Mouse (Mus musculus): ENCODE results near the gene Mvd. TPM values are rescaled to one million over a fixed set of nuclear protein-coding genes. Genes with fewer than 3 reads are reported as not detected.
A peak's percentile ranks its signal among the peaks of the same experiment; 100 is the strongest.

The Mvd gene
- polyA plus RNA-seq, 1 experiment = 54.8 TPM

DNA sequence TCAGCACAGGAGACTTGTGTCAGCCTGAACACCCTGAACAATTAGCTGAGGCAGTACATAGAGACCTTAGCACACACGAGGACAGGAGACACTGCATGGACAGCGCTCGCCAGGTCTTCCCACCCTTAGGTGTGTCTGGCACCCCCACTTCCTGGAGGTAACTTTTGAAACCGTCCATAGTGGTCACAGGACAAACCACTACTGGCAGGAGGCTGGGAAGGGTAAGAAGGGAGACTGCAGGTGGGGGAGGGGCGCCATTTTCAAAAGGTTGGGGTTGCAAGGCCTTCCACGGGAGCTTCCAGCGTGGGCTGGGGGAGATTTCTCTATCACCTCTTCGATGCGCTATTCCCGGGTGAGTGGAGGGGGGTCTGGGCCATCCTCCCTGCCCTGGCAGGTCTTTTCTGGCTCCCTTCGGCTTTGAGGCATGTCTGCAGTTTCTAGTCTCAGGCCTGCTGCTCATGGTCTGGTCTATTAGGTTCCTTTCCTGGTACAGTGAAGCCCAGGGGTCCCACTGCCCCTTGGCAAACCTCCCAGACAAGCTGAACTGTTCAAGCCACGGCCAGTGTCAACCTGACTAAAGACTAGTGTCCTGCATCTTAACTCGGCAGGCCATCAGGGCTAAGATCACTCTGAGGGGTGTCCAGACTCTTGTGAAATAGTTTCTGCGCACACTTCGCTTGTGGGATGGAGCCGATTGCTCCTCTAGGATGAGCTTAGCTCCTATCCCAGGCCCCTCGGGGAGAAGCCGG is 11.4 kb downstream of the Mvd start:
- 13% methylated on average over 18 of the region's 18 CpGs for WGBS
- no peak for DNase-seq (ENCODE audit: low read depth, low spot score)

DNA sequence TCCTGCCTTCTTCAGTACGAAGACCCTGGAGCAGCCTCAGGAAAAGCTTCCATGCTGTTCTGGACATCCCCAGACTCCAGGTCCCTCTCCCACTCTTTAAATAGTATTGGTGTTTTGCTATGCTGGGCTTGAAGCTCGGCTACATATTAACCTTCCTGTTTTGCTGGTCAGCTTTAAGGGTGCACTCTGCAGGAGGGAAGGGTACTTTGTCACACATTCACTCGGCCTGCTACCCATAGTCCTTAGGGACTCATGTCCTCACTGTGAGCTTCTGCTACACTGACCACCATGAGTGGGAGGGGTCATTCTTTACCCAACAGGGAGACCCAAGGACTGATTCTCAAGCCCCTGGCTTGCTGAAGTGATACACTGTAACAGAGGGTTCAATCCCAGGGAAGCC is 12.6 kb downstream of the Mvd start:
- WGBS = 64% methylated on average over 3 of the region's 3 CpGs
- no peak for DNase-seq (ENCODE audit: low read depth, low spot score)

DNA sequence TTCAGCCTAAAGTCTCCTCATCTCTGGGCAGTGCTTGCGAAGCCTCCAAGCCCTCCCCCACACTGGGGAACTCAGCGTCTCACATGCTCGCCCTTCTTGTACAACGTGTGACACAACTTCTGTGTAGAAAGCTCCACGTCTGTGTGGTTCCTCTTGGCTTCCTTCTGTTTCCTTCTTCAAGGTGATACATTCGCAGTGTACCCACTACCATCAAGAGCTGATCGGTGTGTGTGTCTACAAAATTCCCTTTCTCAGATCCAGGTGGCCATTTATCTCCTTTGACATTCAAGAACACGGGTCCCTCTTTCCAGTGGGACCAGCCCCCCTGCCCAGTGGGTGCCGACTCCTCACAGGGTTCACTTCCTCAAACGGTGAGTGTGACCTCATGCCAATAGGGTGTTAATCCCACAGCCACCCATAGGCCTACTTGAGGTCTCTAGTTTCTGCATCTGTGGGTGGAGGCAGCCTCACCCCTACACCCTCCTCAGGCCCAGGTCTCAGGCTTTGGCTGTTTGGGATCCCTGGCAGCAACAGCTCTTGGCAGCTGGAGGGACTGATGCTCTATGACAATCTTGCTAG is 13.1 kb downstream of the Mvd start:
- WGBS = 81% methylated on average over 10 of the region's 10 CpGs
- no peak for DNase-seq (ENCODE audit: low read depth, low spot score)

DNA sequence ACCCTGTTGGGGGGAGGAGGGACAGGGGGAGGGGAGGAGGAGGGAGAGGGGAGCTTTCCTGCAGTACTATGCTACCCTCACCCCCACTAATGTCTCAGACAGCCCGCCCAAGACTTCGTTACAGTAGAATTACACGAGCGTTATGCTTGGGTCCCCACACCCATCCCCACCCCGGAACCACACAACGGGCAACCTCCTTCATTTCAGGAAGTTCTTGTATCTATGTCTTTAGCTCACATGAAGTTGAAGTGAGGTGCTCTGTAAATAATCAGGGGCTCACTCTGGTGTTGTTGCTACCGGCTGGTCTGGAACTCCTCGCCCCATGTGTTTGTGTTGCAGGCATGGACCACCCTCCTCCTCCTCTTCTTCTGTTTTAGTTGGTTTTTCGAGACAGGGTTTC is 15.1 kb downstream of the Mvd start:
- WGBS = 85% methylated on average over 9 of the region's 9 CpGs
- no peak for DNase-seq (ENCODE audit: low read depth, low spot score)

DNA sequence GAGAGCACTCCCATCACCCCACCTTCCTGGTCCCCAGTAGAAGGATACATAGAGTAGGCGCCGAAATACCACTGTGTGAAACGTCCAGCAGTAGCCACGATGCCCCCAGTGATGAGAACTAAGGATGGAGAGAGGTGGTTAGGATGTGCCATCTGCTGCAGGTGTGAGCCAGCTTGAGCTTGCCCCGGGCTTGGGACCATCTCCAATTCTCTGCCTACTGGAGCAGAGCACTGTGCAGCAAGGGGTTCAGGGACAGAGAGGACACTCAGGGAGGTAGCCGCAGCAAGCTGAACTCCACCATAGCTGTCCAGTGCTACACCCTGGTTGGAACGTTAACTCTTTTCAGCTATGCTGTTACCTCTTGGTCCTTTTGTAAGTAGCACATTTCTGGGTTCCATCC is 15.6 kb downstream of the Mvd start:
- WGBS = 91% methylated on average over 7 of the region's 7 CpGs
- DNase-seq (ENCODE audit: low read depth, low spot score) = no peak

DNA sequence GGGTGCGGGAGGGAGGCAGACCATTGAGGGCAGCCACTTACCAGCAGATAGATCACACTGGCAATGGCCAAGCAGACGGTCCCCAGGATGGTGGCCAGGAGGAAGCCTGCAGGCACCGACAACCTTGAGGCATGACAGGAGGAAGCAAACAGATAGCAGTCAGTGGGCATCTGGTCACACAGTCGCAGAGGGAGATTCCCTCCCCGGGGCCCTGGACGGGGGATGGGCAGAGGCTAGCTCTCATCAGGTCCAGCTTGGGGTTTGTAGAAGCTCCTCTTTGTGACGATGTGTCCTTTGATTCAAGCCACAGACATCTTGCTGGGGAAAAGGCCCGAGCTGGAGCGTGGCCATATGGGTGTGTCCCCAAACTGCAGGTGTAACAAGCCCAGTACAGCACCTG is 17.1 kb downstream of the Mvd start:
- no peak for DNase-seq (ENCODE audit: low read depth, low spot score)
- WGBS = 40% methylated on average over 9 of the region's 9 CpGs

DNA sequence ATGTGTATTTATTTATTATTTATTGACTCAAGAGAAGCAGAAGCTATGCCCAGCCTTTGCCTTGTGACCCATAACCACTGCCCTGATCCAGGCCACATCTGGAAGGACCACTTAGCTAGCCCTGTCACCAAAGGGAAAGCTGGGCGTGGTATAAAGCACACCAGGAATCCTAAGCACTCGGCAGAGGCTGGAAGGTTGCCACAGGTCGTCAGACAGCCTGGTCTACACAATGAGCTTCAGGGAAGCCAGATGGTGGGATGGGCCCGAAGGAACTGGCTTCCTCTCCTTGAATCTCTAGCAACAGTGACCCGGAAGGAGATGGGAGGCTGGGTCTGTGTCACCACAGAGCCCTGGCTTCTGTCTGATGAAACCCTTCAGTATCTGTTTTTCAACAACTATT is 19.6 kb downstream of the Mvd start:
- DNase-seq (ENCODE audit: low read depth, low spot score) = no peak
- 14% methylated on average over 5 of the region's 5 CpGs for WGBS

DNA sequence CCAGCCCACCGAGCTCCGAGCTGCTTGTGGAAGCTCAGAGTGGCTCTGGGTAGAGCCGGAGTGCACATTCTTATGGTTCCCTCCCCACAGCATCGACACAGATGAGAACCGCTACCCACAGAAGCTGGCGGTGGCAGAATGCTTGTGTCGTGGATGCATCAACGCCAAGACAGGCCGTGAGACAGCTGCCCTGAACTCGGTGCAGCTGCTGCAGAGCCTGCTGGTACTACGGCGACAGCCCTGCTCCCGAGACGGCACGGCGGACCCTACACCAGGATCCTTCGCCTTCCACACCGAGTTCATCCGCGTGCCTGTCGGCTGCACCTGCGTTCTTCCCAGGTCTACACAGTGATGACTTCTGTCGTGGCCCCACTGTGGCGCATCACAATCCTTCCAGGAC is 20.0 kb downstream of the Mvd start:
- 92% methylated on average over 24 of the region's 24 CpGs for WGBS
- no peak for DNase-seq (ENCODE audit: low read depth, low spot score)

DNA sequence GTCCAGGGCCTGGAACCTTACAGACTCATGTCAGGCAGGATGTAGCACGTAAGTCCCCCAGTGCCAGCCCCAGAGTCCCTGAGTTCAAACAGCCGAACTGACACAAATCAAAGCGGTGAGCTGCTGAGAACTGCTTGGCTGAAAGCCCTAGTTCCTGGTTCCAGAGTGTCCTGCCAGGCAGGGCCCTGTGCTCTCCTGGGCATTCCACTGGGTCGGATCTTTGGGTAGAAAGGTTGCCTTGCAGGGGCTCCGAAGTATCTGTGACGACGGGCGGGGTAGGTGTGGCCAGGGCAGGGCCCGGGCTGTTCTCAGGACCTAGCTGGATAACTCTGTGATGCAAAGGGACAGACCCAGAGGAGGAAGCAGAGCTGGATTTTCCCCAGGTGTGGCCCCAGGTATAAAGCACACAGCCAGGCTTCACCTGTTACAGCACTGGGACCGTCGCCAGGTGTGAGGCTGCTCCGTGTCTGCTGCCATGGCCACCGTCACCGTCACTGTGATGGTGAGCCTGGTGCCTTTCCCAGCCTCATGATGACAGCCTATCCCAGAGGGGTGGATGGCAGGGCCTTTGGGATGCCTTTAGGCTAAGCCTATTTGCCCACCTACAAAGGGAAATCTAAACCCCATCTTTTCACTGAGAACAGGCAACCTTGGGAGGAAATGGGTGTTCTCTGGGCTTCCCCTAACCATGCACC is 21.7 kb downstream of the Mvd start, which contains the start of gene Il17c:
Gene Il17c, plus strand, starts transcription at position 645 of the 695 bp plus-strand sequence.
- DNase-seq (ENCODE audit: low read depth, low spot score) = peak; percentile 91
- WGBS = 27% methylated on average over 14 of the region's 14 CpGs

DNA sequence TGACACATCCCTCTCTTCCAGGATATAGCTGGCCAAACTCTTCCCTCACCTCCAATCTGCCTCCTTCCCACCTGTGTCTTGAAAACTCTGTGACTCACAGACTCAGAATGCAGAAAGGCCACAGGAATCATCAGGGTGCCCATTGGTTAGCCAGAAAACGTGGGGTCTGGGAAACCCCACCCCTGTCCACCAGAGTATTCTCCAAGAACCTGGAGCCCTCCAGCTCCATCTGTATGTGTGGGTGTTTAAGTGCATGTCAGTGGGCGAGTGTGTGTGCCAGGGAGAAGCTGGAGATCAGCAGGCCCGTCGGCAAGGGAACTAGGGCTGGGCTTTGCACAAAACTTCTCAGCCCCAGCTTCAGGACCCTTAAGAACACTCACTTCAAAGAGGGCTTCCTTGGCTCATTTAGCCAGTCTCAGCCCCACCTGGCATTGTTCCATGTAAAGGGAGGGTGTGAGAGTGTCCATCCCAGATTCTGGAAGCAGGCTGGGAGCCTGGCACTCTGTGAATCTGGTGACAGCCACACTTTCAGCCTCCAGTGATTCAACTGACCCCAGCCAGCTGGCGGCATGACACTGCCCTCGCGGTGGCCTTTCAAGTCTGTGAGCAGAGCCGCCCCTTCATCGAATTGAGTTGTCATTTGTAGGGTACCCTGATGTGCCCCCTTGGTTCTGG is 23.2 kb downstream of the Mvd start:
- DNase-seq (ENCODE audit: low read depth, low spot score) = no peak
- 69% methylated on average over 9 of the region's 9 CpGs for WGBS

DNA sequence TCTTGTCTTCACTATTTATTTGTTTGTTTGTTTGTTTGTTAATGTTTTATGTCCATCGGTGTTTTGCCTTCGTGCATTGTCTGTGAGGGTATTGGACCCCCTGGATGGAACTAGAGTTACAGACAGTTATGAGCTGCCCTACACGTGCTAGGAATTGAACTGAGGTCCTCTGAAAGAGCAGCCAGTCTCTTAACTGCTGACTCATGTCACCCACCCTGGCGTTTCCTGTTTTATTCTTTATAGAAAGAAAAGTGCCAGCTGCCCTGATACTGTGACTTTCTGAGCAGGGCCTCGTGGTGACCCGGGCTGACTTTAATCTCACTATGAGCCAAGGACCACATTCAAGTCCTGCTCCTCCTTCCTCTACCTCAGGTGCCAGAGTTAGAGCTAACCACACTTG is 27.7 kb downstream of the Mvd start:
- 69% methylated on average over 6 of the region's 6 CpGs for WGBS

DNA sequence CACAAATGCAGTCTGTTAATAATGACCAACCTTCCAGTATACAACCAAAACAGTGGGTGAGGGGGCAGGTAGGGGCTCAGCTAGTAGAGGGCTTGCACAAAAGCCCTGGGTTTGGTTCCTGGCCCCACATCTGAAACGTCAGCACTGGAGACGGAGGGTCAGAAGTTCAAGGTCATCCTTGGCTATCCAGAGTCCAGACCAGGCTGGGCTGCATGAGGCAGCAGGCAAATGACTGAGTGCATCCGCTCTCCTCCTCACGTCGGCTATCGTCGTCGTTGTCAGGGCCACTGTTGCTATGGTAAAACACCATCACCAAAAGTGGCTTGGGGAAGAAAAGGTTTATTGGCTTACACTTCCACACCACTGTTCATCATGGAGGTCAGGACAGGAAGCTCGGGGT is 28.9 kb downstream of the Mvd start:
- 79% methylated on average over 9 of the region's 9 CpGs for WGBS

More for the DNA sequence above, 27.7 kb downstream of the Mvd start:
- no peak for DNase-seq (ENCODE audit: low read depth, low spot score)

DNA sequence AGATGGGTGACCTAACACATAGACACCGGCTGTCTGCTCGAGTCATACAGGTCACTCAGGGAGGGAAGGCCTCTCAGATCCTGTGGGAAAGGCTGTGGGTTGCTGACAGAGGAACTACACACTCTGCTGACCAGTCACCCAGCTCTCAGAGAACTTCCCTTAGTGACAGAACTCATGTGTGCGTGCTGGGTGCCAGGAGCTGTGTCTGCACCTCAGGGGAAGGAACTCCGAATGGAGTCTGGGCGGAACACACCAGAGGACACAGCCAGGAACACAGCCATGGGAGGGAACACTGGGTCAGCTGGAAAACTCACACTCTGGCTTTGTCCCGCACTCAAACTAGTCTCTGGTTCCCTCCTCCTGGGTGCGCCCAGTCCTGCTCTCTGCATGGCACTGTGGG is 35.5 kb downstream of the Mvd start:
- WGBS = 88% methylated on average over 7 of the region's 7 CpGs
- no peak for DNase-seq (ENCODE audit: low read depth, low spot score)

More for the DNA sequence above, 28.9 kb downstream of the Mvd start:
- no peak for DNase-seq (ENCODE audit: low read depth, low spot score)

DNA sequence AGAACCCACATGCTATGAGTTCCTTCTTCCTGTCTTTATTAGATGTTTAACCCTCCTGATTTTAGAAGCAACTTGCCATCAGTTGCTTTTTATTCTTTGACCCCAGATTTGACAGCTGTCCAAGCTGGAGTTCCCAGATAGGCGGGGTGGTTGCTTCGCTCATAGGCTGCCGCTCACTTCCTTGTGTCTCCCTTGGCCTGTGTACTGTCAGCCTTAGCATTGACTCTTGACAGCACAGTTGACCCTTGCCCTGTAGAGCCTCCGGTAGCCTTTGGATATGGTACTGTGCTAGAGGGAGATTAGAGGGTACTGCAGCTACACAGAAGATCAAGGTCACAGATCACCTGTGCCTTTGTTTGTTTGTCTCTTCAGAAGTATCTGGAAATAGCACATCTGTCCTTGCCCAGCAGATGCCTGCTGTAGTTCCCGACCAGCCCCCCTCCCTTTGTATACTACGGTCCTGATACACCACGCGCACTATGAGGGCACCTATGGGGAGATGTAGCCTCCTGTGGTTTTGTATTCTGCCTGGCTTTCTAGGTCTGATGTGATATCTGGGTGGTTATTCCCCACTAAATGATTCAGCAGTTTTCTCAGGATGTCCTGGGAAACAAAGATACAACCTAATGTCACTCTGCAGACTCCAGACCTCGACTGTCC is 37.9 kb downstream of the Mvd start:
- WGBS = 52% methylated on average over 9 of the region's 9 CpGs
- no peak for DNase-seq (ENCODE audit: low read depth, low spot score)

DNA sequence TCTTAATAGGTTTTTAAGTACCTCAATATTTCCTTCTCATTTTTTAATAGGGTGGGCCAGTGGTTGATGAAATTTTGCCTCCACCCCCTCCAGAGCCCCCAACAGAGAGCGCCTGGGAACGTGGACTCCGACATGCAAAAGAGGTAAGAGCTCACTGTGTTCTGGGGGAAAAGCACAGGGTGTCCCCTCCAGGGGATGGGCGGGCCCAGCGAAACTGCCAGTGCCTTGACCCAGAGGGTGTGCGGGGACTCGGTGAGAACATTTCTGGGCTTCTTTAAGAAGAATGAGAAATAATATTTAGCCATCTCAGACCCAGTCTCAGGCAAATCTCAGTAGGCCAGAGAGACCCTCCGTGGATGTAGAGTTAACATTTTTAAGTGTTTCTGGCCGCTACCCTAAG is 45.0 kb downstream of the Mvd start:
- 95% methylated on average over 9 of the region's 9 CpGs for WGBS

DNA sequence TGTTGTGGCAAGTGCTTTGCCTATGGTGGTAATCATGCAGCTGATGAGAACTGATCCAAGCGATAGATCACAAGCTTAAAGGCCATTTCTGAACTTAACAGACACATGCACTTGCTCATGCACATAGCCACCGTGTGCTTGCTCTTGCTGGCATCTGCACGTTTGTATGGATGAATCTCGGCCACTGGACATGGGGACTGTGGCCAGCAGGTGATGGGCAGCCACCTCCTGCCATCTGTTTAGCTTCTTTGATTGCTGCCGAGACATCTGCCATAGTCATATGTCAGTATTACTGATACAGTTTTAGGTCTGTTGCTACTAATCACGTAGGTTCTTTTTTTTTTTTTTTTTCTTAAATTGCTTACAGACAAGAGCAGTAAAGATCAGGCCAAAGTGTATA is 47.9 kb downstream of the Mvd start:
- DNase-seq (ENCODE audit: low read depth, low spot score) = no peak
- 84% methylated on average over 6 of the region's 6 CpGs for WGBS

More for the DNA sequence above, 45.0 kb downstream of the Mvd start:
- no peak for DNase-seq (ENCODE audit: low read depth, low spot score)

DNA sequence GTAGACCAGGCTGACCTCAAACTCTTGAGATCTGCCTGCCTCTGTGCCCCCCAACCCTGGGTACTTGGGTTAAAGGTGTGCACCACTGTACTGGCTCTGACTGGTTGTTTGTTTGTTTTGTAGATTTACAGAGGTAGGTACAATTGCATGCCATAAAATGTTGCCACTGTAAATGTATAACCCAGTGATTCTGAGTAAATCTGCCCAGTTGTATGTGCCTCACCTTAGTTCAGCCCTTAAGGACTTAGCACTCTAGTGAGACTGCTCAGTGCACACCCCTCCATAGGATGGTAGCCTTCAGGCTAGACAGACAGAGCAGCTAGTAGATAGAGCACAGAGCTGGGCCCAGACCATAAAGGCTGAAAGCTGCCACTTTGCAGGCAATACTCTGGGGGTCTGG is 49.5 kb downstream of the Mvd start:
- peak; percentile 73 for DNase-seq (ENCODE audit: low read depth, low spot score)

DNA sequence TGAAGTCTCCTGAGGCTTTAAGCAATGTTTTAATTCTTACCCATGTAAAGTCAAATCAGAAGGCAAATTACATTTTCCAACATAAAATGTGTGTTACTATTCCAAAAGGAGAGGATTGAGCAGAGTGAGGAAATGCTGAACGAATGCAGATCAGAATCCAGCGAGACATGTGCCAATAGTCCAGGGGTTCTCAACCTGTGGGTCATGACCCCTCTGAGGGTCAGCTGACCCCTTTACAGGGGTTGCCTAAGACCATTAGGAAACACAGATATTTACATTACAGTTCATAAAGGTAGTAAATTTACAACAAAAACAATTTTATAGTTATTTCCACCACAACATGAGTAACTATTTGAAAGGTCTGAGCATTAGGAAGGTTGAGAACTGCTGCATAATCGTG is 52.5 kb downstream of the Mvd start:
- 73% methylated on average over 3 of the region's 3 CpGs for WGBS
- no peak for DNase-seq (ENCODE audit: low read depth, low spot score)

DNA sequence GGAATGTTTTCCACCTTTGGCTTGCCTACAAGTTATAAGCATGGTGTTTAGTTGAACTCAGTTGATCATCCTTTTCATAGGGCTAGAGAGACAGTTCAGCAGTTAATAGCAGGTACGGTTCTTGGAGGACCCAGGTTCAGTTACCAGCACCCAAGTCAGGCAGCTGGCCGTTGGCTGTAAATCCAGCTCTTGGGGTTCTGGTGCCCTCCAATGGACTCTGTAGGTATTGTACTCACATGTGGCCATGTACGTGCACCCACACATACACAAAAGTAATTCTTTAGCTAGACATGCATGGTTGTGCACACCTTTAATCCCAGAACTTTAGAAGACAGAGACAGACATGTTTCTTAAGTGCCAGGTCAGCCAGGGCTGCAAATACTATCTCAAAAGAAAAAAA is 53.9 kb downstream of the Mvd start:
- 84% methylated on average over 3 of the region's 3 CpGs for WGBS
- no peak for DNase-seq (ENCODE audit: low read depth, low spot score)
